Mouse (Mus musculus) midbrain, postnatal 0 days (tissue): ENCODE measurements at regions not wholly inside any gene's neighbourhood (a gene's known extent, or its start where the extent isn't known, plus 50 kb on each side); places are given as distances from the start of the nearest gene placed in this dataset.

Experiments
- ATAC-seq: fragments of 200-750 bp; cut with Nextera tagmentation; 2 replicates; pipeline ENCODE4 v1.8.0; 2017; ENCODE audit warnings: moderate number of reproducible peaks, mild to moderate bottlenecking, moderate TSS enrichment, moderate library complexity; ENCODE audit not compliant: low FRiP score
- DNase-seq: peaks from one replicate; pipeline ENCODE4 v3.0.0-alpha.2; 2015; ENCODE audit warnings: low spot score
- H3K27ac ChIP-seq: fragments of 300-500 bp; sonication (generic); 2 replicates; pipeline ENCODE4 v1.5.1; 2014; ENCODE audit warnings: low read depth, mild to moderate bottlenecking, low read length, mixed read lengths
- H3K27me3 ChIP-seq: fragments of 300-500 bp; sonication (generic); 2 replicates; pipeline ENCODE4 v1.6.1; 2014; ENCODE audit warnings: low read length, control low read depth, mixed read lengths; ENCODE audit not compliant: insufficient read depth
- H3K36me3 ChIP-seq: fragments of 300-500 bp; sonication (generic); 2 replicates; pipeline ENCODE4 v1.6.1; 2014; ENCODE audit warnings: low read length, control low read depth, mixed read lengths; ENCODE audit not compliant: insufficient read depth
- H3K4me1 ChIP-seq: fragments of 300-500 bp; sonication (generic); 2 replicates; pipeline ENCODE4 v1.6.1; 2014; ENCODE audit warnings: mild to moderate bottlenecking, control low read depth, antibody characterized with exemption, low read length, mixed read lengths; ENCODE audit not compliant: insufficient read depth
- H3K4me2 ChIP-seq: fragments of 300-500 bp; sonication (generic); 2 replicates; pipeline ENCODE4 v1.6.1; 2014; ENCODE audit warnings: low read depth, mild to moderate bottlenecking, low read length, mixed read lengths; ENCODE audit not compliant: poor library complexity, severe bottlenecking
- H3K4me3 ChIP-seq: fragments of 300-500 bp; sonication (generic); 2 replicates; pipeline ENCODE4 v1.5.1; 2014; ENCODE audit warnings: low read depth, mild to moderate bottlenecking, low read length, moderate library complexity
- H3K9ac ChIP-seq: fragments of 300-500 bp; sonication (generic); replicated peaks from 2 replicates; pipeline ENCODE4 v1.6.1; 2014; ENCODE audit warnings: mild to moderate bottlenecking, low read length, moderate library complexity, mixed read lengths; ENCODE audit not compliant: poor library complexity, severe bottlenecking
- H3K9me3 ChIP-seq: fragments of 300-500 bp; sonication (generic); 2 replicates; pipeline ENCODE4 v1.6.1; 2016; ENCODE audit warnings: low read length, control low read depth
- CTCF ChIP-seq: IDR thresholded peaks from 2 replicates; pipeline ENCODE4 v1.5.1; 2016; ENCODE audit warnings: antibody characterized with exemption, mild to moderate bottlenecking
- WGBS: fragments of 180-500 bp; shearing (Covaris S2); extraction: QIAGEN DNeasy Blood & Tissue Kit; methylation state at CpG from one replicate; pipeline ENCODE4 v1.1.7; 2014; 5-methylcytosine and 5-hydroxymethylcytosine counted together

- Histone ChIP-seq H3K4me3 (no peak overlapping the region), H3K27me3 (no peaks in the 10 kb centered on the region), H3K9ac (no peak overlapping the region), H3K9me3 (no peaks in the 10 kb centered on the region), H3K4me2 (no peak overlapping the region), H3K36me3 (no peaks in the 10 kb centered on the region), H3K27ac (no peak overlapping the region), H3K4me1 (no peaks in the 10 kb centered on the region)
- DNase-seq (no peak), ATAC-seq (no peak)
- TF ChIP-seq CTCF, result no peak
- 81% methylated on average over 4 of the region's 4 CpGs for WGBS
These were observed 69.3 kb upstream of the Rprm start for GRCm38 (mm10) chr2:54154501-54155183.

GRCm38 (mm10) chr2:54158689-54159630 is 73.6 kb upstream of the Rprm start:
- ATAC-seq (no peak), DNase-seq (no peak)
- no peak overlapping the region for H3K9ac ChIP-seq
- H3K4me3 ChIP-seq, result no peak overlapping the region
- 40% methylated on average over 8 of the region's 8 CpGs for WGBS
- H3K9me3 ChIP-seq, result no peaks in the 10 kb centered on the region
- no peaks in the 10 kb centered on the region for H3K27me3 ChIP-seq
- no peak for TF ChIP-seq CTCF
- H3K4me2 ChIP-seq, result no peak overlapping the region
- H3K36me3 ChIP-seq, result no peaks in the 10 kb centered on the region
- H3K4me1 ChIP-seq, result no peaks in the 10 kb centered on the region
- H3K27ac ChIP-seq, result no peak overlapping the region

DNA sequence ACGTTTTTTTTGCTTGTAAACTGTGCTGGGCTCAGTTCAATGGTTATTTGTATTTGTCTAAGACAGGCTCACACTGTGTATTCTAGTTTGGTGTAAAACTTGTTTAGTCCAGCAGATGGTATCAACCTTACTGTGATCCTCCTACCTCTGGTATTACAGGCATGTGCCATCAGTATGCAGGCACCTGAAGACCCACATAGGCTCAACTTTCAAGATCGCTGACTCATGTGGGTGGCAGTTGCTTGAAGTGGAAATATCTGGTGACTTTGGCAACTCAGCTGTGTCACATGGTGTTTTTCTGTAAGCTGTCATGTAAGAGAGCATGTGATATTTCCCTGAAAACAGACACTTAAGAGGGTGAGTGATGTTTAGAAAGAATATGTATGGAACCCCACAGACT is 92.2 kb upstream of the Rprm start:
- ATAC-seq (no peak), DNase-seq (no peak)
- no peak overlapping the region for H3K9ac ChIP-seq
- TF ChIP-seq CTCF, result no peak
- H3K4me3 ChIP-seq, result no peak overlapping the region
- H3K4me1 ChIP-seq, result no peaks in the 10 kb centered on the region
- H3K27me3 ChIP-seq, result no peaks in the 10 kb centered on the region
- no peaks in the 10 kb centered on the region for H3K9me3 ChIP-seq
- H3K4me2 ChIP-seq, result no peak overlapping the region
- WGBS, result 91% methylated on average over 2 of the region's 2 CpGs
- H3K36me3 ChIP-seq, result no peaks in the 10 kb centered on the region
- H3K27ac ChIP-seq, result no peak overlapping the region

GRCm38 (mm10) chr2:54190828-54191227 is 105.5 kb upstream of the Rprm start:
- WGBS, result 82% methylated on average over 4 of the region's 4 CpGs
- H3K36me3 ChIP-seq, result no peaks in the 10 kb centered on the region
- no peak for ATAC-seq
- no peak overlapping the region for H3K9ac ChIP-seq
- no peak overlapping the region for H3K4me3 ChIP-seq
- H3K4me1 ChIP-seq, result no peaks in the 10 kb centered on the region
- H3K27ac ChIP-seq, result no peak overlapping the region
- no peak for DNase-seq
- H3K27me3 ChIP-seq, result no peaks in the 10 kb centered on the region
- H3K9me3 ChIP-seq, result no peaks in the 10 kb centered on the region
- no peak for TF ChIP-seq CTCF
- H3K4me2 ChIP-seq, result no peak overlapping the region

GRCm38 (mm10) chr2:54198343-54198742 is 113.0 kb upstream of the Rprm start:
- no peak for DNase-seq
- ATAC-seq, result no peak
- no peak for TF ChIP-seq CTCF
- Histone ChIP-seq H3K9me3 (no peaks in the 10 kb centered on the region), H3K4me2 (no peak overlapping the region), H3K27ac (no peak overlapping the region), H3K27me3 (no peaks in the 10 kb centered on the region), H3K9ac (no peak overlapping the region), H3K4me3 (no peak overlapping the region), H3K4me1 (no peaks in the 10 kb centered on the region), H3K36me3 (no peaks in the 10 kb centered on the region)

GRCm38 (mm10) chr2:54215597-54215996 is 130.2 kb upstream of the Rprm start:
- H3K4me3 ChIP-seq, result no peak overlapping the region
- H3K4me1 ChIP-seq, result no peaks in the 10 kb centered on the region
- no peak overlapping the region for H3K4me2 ChIP-seq
- no peaks in the 10 kb centered on the region for H3K9me3 ChIP-seq
- no peak for TF ChIP-seq CTCF
- no peak overlapping the region for H3K9ac ChIP-seq
- no peaks in the 10 kb centered on the region for H3K36me3 ChIP-seq
- ATAC-seq (no peak), DNase-seq (no peak)
- no peaks in the 10 kb centered on the region for H3K27me3 ChIP-seq
- H3K27ac ChIP-seq, result no peak overlapping the region
- WGBS, result 74% methylated on average over 3 of the region's 3 CpGs
